Mouse (Mus musculus) thymus, postnatal 4 days (tissue): Measurements from ENCODE around the gene Hrh1.
A peak's percentile ranks its signal among the peaks of the same experiment; 100 is the strongest.

ENCODE experiments used
- DNase-seq: peaks from one replicate; pipeline ENCODE4 v3.0.0; 2021

Gene Hrh1

DNA sequence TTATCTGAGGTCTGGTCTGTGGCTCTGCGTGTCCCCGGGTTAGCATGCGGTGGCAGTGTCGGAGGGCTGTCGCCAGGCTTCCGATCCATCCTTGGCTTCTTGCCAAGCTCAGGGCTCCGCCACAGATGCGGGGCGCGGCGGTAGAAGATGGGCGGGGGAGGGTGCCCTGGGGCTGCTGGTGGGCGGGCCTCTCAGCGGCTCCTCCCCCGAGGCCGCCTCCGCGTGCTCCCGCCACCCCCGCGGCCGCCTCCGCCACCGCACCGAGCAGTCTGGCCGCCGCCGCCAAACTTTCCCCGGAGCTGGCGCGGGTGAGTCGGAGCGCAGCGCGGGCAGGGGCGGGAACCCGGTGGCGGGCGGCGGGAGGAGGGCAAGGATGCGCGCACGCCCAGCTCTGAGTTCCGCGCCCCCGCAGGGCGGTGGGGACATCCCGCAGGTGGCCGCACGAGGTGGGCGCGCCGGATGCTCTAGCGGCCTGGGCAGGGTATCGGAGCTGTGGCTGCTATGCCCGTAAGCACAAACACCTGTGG is at the start of gene Hrh1:
TSS of gene Hrh1 (plus strand) at position 246 of the 527 bp plus-strand sequence.
- DNase-seq = peak; percentile 61

DNA sequence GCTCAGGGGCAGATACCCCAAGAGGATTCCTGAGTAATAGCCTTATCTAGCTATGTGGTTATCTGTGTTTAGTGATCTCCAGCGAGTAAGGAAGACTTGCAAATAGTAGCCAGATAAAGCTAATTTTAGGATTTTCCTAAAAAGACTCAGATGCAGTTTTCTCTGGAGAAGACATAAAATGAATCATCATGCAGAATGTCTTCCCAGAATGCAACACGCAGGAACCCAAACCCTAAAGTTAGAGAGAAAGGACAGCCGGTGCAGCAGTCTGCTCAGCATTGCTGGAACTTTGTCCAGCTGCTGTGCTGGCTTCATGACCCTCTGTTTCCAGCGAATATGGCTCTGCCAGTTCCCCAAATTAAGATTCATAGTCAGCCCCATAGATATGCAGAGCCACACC is 43.1 kb upstream of the Hrh1 start:
- DNase-seq = no peak

DNA sequence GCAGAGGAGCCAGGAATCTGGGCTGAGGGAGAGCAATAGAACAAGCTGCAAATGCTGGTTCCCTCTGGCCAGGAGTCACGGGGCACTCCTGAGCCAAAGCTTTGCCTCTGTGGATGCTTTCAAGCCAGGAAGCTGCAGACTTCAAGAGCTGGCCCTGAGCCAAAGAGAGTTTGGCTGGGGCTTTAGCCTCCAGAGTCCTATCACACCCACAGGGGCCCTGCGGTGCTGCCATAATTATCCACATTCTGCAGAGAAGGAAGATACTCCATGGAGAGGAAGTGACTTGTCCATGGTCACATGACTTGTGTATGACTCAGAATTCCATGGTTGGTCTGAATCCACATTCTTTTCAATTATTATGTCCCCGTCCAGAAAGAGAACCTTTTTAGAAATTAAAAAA is 39.6 kb upstream of the Hrh1 start:
- DNase-seq = no peak

DNA sequence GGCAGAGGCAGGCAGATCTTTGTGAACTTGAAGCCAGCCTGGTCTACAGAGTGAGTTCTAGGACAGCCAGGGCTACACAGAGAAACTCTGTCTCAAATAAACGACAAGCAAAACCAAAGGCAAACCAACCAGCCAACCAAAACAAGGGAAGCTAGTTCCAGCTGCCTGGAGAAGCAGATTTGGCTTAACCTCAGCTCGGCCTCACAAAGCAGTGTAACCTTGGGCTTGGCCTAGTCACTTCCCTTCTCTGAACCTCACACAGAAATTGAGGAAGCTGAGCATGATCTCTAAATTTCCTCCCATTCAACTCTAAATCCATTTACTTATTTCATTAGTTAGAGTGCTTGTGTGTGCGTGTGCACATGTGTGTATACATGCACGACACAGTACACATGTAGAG is 35.4 kb upstream of the Hrh1 start:
- DNase-seq = no peak

DNA sequence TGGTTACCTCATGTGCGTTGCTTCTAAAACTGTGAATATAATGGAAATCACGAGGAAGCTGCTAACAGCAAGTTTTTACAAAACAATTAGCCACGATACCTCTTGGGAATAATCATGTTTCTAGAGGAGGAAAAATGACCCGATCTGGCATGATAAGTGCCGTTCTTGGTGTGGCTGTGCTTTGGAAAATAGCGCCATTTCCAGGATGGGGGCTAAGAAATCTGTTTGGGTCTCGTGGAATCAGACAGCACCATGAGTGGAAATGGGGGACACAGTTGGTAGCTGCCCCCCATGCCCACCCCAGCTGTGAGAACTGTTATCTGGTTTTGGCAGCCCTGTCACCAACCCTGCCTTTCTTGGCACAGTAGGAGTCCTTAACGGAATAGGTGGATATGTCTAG is 34.0 kb upstream of the Hrh1 start:
- no peak for DNase-seq

DNA sequence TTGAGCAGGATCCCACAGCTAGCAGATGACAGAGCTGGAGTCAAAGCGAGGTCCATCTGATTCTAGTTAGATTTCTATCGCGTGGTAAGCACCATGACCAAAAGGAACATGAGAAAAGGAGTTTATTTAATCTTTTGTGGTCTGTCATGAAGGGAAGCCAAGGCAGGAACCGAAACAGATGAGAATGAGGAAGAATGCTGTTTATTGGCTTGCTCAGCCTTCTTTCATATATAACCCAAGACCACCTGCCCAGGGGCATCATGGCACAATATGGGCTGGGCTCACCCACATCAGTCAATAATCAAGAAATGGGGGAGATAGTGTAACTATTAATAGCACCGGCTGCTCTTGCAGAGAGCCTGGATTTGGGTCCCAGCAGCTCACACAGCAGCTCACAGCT is 33.0 kb upstream of the Hrh1 start:
- DNase-seq = no peak

DNA sequence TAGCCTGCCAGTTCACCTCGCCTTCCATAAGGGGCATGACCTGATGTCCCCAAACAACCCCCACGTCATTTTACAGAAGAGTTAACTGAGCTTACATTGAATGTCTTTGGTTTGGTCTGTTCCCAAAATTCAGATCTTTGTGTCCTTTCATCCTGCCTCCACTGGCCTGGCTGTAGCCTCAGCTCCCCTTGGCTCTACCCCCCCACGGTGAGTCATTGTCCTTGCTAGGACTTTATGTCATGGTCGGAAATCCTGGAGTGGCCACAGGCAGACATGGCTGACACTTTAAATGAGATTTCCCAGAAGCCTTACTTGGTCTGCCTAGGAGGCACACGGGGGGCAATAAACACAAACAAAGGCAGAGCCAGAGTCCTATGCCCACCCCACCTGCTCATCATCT is 31.5 kb upstream of the Hrh1 start:
- no peak for DNase-seq

DNA sequence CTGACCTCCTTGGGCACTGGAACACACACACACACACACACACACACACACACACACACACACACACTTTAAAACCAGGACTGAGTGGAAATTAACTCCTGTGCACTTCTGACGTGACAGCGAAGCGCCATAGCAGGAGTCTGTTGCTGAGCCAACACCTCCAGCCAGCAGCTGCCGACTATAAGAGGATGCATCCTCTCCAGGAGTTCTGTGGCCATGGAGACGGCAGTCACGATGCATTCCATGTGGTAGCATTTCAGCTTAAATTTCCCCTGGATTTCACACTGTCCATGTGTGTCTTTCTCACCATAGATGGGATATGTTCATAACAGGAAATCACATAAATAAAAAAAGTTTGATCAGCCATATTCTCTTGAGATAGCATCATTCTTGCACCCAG is 30.1 kb upstream of the Hrh1 start:
- no peak for DNase-seq

DNA sequence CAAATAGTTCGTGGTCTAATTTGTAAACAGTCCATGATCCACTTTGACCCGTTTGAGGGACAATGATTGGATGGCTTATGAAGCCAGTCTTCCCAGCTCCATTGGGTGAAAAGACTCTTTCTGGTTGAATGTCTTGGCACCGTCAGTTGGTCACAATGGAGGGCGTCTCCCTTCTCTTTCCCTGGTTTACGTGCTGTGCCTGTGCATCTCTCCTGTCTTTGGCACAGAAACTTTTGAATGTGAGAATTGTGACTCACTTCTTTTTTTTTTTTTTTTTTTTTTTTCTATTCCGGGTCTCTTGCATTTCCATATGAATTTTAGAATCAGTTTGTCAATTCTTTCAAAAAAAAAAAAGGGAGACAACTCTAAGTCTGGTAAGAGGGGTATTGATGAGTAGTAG is 29.5 kb upstream of the Hrh1 start:
- DNase-seq = no peak

DNA sequence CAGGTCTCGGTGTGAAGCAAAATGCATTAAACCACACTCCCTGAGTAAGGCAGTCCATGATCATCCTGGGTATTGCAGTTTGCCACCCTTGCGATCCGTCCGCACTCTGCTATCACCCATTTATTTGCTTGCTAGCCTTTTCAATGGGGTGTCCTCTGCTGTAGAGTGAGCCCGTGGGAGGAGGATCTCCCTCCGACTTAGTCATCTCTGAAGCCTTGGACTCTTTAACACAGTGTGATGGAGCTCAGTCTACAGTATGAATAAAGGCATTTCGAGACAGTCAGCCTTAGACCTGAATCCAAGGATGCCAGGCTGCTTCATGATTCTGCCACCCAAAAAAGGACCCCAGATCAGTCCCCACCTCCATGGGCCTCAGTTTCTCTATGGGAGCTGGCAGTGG is 25.0 kb upstream of the Hrh1 start:
- DNase-seq = no peak

DNA sequence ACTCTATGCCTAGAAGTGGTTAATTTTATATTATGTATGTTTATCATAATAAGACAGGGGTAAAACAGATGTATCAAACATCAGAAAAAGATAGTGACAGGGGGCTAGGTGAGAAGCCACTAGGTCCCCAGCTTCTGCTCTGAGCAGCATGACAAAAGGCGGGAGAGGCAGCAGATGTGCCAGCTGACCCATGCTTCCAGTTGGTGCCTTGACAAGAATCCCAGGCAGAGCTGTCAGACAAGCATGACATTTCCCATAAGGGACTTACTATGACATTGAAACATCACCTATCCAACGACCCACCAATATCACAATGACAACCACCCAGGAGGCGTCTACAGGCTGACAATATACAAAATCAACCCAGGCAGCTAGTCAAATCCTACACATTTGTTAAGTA is 16.9 kb upstream of the Hrh1 start:
- DNase-seq = no peak

DNA sequence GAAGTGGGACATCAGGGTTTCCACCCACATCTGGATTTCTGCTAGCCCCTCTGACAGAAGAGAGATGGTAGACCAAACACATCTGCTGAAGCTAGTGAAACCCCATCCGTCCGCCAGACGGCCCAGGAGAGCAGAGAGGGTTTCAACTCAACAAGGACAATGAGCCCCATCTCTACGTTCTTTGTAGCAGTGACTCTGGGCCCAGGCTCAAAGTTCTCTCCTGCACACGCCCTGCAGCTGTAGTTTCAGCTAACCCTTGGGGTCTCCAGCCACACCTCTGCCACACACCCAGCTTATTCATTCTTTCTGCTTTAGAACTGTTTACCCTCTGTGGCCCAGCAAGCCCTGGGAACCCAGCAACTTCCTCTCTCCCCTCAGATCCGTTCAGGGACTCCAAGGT is 10.4 kb upstream of the Hrh1 start:
- no peak for DNase-seq

DNA sequence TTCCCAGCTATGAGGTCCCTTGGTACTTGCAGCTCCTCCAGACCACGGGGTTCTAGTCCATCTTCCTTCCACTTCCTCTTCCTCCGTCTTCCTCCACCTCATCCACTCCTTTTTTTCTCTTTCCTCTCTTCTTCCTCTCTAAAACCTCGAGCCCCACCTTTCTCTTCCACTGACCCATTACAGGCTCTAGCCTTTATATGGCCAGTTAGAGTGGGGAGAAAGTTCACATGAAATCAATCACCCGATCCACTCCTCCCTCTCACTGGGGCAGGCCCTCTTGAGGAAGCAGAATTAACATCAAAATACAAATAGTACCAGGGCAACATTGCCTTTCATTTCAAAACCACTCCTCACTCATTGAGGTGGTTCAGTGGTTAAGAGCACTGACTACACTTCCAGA is 9.9 kb upstream of the Hrh1 start:
- no peak for DNase-seq

DNA sequence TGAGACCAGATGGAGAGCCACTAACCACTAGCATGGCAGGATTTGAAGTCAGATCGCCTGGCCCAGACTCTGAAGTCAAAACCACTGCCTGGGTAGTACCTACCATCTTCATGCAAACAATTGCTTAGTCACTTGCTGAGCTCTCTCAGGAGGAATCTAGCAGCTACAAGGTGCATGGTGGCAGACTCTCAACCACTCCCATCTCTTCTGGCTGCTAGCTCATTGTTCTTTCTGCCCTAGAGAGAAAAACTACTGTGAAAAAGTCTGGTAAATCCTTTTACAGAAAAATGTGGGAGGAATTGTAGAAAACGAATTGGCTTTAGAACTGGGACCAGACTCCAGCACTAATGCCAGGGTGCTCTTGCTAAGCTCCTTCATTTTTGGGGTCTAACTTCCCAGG is 7.6 kb upstream of the Hrh1 start:
- no peak for DNase-seq

DNA sequence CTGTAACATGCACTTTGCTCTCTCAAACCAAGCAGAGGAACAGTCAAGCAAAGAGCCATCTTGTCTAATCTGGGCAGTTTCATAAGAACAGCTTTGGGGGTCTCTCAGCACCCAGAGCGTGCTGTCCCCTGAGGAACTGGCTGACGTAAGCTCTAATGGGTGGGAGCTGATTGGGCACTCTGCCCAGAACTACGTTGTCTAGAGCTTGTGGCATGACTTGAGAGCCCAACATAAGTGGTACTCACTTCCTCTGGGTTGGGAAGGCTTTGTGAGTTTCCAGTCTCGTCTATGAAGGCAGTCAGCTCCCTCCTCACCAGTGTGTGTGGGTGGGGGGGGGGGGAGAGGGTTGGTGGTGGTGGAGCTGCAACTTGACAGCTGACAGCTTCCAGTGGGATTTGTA is 2.8 kb upstream of the Hrh1 start:
- no peak for DNase-seq

DNA sequence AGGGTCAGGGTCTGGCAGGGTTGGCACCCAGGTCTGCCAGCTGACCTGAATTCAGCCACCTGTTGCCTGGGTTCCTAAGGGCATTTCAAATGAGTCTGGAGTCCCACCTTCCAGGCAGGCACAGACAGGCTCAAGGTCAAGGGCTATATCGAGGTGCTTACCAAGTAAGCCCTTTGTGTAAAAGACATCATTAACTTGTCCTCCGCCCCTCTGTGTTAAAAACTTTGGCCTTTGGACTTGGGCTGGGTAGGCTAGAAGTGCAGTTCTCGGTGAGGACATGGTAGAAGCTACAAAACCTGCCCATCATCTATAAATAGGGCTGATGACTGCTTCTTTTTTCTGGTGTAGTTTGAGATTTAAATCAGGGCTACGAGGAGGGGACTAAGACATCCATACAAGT is 1.1 kb upstream of the Hrh1 start:
- DNase-seq = no peak

DNA sequence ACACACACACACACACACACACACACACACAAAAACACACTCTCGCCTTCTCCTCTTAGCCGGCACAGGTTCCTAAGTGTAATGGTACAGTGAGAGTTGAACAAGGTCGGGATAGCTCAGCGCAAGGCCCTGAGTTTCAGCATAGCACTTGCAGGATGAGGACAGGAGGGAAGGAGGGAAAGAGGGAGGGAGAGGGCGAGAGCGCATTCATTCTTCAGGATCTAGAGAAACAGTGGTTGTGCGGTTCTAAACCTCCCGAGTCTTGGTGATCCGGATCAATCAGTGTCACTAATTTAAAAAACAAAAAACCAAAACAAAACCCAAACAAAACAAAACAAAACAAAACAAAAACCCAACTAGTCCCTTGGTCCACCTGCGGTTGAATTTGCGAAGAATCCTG is 456 bp upstream of the Hrh1 start:
- DNase-seq = no peak

DNA sequence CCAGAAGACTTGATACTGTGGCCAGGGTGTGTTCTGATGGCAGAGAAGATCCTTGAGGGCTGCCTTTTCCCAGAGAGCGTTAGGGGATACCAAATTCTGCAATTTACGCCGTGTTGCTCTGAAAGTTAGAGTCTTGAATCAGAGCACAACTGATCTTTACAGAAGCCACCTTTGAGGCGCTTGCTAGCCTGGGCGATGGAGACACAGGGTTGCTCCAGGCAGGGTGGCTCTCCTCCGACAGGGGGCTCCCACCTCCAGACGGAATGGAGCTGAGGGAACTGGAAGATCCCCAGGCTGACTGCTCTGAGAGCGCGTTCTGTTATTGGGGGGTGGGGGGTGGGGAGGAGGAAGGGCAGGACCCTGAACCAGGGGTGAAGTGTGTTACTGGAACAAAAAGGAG is 890 bp downstream of the Hrh1 start:
- peak; percentile 53 for DNase-seq

DNA sequence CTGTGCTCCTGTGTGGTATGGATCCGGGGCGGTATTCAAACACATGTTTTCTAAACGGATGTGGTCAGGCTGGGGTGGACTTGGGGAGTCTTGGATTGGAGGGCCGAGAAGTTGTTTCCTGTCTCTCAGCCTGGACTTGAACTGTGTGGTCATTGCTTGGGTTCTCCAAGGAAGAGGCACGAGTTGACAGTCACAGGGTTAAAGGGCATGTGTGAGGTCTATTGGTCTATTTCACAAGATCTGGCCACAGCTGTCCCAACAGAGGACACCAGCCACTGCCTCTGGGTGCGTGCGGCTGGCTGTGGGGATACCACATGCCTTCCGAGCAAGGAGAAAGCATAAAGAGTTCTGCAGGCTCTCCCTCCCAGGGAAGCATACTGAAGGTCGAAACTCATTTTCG is 2.7 kb downstream of the Hrh1 start:
- no peak for DNase-seq

DNA sequence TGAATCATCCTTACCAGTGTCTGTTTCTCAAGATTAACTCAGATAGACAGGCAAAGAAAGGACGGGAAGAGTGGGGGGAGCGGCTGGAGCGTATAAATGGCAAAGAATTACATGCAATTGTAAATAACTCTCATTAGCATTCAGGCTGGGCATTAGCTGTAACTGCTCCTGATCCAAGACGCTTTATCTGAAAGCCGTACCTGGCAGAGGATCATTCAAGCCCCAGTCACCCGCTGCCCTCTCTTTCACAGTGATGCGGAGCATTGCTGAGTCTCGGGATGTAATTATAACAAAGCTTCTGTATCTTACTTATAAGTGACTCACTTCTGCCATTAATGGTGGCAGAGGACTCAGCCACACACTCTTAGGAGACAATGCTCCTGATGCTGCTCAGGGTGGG is 3.1 kb downstream of the Hrh1 start:
- no peak for DNase-seq

DNA sequence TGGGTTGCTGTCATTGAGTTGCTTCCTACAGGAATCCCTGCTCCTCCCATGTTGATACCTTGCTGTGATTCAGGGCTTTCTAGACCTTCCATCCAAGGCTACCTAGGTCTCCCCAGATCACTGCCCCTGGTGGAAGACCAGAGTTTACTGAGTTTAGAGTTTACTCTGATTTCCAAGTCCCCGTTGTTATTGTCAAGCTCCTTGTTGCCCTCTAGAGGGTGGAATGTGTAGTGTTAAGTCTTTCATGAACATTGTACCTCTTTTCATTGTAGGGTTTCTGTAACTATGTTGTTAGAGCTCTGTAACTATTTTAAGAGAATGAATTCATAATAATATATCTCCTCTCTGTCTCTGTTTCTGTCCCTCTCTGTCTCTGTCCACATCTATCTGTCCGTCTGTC is 4.4 kb downstream of the Hrh1 start:
- no peak for DNase-seq

DNA sequence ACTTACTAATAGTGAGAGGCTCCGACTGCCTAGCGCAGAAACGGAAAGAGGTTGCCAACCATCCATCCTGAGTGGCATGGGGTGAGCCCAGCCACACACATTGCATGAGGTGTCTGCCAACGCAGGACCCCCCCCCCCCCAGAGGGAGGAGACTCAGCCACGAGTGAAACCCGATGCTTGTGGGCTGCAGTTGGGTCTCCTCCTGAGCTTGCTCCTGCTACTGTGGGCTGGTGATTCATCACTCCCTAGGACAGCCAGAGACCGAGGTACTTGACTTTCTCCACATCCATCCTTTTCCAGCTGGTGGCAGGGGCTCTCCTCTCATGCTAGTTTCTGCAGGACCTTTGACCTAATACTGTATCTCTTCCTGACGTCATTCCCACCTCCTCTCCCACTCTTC is 5.9 kb downstream of the Hrh1 start:
- DNase-seq = no peak

DNA sequence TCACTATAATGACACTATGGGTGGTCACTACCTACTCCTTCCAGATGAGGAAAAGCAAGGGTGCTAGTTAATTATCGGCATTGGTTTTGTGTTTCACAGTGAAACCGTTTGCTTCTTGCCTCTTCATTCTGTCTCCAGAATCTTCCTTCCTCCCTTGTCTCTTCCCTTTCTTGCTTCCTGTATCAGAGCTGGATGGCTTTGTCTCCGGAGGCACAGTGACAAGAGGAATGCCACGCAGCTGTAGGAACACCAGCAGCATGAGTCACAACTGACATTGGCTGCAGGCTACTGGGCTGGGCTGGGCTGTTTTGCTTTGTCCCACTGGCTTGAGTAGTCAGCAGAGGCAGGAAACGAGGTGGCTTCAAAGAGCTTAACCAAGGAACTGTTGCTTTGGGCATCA is 6.4 kb downstream of the Hrh1 start:
- no peak for DNase-seq

DNA sequence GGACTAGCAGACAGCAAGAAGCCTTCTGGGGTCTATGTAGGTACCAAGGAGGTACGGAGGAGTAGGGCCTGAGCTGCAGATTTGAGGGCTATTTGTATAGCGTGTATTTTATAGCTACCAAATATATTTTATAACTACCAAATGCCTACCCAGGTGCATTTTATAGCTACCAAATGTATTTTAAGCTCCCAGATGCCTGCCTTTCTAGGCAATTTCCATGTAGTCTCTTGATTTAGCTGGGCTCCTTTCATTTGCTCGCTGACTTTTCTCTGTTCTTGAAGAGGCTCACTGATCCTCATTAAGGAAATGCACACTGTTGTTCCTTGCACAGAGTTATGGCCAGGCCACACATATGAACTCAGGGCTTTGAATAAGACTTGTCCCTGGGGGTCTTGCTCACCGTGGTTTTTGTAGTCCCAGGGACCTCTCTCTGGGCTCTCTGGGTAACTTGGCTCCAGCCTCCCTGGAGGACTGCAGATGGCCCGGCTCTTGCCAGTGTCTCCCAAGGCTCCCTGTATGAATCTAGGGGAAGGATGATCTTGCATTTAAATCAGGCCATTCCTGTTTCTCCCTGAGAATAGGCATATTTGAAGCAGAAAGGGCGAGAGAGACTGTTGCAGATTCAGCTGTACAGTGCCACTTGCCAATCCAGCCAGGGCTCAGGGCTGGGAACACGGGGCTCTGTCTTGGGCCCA is 7.2 kb downstream of the Hrh1 start:
- no peak for DNase-seq

DNA sequence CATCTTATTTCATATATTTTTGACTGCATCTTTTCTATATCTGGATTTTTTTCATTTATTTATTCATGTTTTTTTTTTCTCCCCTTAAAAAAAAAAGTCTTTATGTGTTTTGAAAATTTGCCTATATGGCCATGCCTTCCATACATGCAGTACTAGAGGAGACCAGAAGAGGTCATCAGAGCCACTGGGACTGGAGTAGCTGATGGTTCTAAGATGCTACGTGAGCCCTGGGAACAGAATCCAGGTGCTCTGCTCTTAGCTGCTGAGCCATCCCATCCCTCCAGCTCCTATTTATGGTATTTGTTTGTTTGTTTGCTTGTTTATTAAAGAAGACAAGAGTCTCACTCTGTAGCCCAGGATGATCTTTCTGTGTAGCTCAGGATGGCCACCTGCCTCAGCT is 8.9 kb downstream of the Hrh1 start:
- peak; percentile 36 for DNase-seq

DNA sequence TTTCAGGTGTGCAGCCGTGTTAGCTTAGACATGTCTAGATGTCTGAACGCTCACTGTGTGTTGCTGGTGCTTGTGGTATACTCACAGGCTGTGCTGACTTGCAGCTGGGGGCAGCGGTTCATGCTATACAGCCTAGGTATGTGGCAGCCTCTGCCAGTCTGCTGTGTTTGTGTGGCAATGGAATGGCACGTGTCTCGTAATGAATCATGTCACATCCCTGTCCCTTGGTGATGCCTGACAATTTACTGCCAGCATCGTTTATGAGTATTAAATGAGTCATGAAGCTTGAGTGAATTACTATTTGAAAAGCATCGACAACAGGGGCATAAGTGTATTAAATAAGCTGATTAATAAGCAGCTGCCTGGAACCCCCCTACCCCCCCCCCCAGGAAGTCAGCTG is 9.3 kb downstream of the Hrh1 start:
- DNase-seq = no peak
